Mouse (Mus musculus): ENCODE results near the gene Gm20431. TPM values are rescaled to one million over a fixed set of nuclear protein-coding genes. Genes with fewer than 3 reads are reported as not detected.

Gm20431 gene
- total RNA-seq, 1 experiment = 21.9 TPM

- Histone ChIP-seq H3K9me3 (ENCODE audit: control insufficient read depth, insufficient read depth, low read depth, low read length) (0 out of 2 replicates have a peak, but pooled peaks cover 1% of the 10 kb centered on the region), H3K4me3 (ENCODE audit: insufficient read depth in 1 of 2, low read depth in 1 of 2, low read length in 2 of 2, poor library complexity in 1 of 2, severe bottlenecking in 1 of 2) (no peak overlapping the region), H3K4me1 (ENCODE audit: control insufficient read depth in 2 of 2, insufficient read depth in 2 of 2, low read length in 2 of 2, poor library complexity in 1 of 2) (peaks cover 0 to 2% of the 10 kb centered on the region in 2 experiments; a peak in 1 of 4 replicates), H3K9ac (ENCODE audit: insufficient read depth, low read depth, low read length, poor library complexity, severe bottlenecking) (no peak overlapping the region), H3K27ac (ENCODE audit: insufficient read depth, low read depth, low read length, poor library complexity, severe bottlenecking) (no peak overlapping the region), H3K36me3 (ENCODE audit: control insufficient read depth, insufficient read depth, low read length, poor library complexity, severe bottlenecking) (no peaks in the 10 kb centered on the region; the same call in 1 of the 2 replicates)
- TF ChIP-seq HCFC1 (IDR thresholded peaks at IDR 0.05; ENCODE audit: borderline replicate concordance, insufficient read depth, low read length) (no peak), ZC3H11A (IDR thresholded peaks at IDR 0.05; ENCODE audit: borderline replicate concordance, low read depth, low read length) (no peak), ZNF384 (IDR thresholded peaks at IDR 0.05; ENCODE audit: low read depth, low read length) (no peak), MAFK (IDR thresholded peaks at IDR 0.05; ENCODE audit: insufficient read depth, low read depth, low read length) (no peak), CHD2 (IDR thresholded peaks at IDR 0.05; ENCODE audit: low read depth, low read length) (no peak)
- in situ Hi-C loops (cut with MboI; ENCODE audit: low sequenced_read_pairs in 2 of 2, unreplicated experiment in 2 of 2) = no loop called here
- DNase-seq (ENCODE audit: low read depth, low spot score) = no peak
These were observed 32.9 kb upstream of the Gm20431 start for GRCm38 (mm10) chr2:167694244-167694643.

GRCm38 (mm10) chr2:167693540-167693939 is 32.2 kb upstream of the Gm20431 start:
- H3K9ac ChIP-seq (ENCODE audit: insufficient read depth, low read depth, low read length, poor library complexity, severe bottlenecking) = no peak overlapping the region
- no peak for DNase-seq (ENCODE audit: low read depth, low spot score)

DNA sequence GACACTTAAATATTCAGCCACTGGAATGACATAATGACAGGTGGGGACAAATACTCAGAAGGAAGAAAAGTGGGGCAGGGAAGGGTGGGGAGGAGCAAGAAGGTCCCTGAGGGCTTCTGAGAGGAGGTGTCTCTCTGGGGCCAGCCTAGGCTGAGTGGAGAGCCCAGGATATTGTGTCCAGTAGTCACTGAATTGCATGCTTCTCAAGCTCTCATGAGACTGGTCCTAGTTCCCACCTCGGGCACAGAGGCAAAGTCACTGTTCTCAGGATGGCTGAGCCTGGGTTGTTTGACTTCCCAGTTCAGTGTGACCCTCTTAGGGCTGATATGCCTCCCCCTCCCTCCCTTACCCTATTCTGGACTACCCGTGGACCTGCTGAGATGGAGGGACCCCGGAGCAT is 31.5 kb upstream of the Gm20431 start:
- peaks cover 0 to 6% of the 10 kb centered on the region in 2 experiments; a peak in 1 of 4 replicates for H3K4me1 ChIP-seq (ENCODE audit: control insufficient read depth in 2 of 2, insufficient read depth in 2 of 2, low read length in 2 of 2, poor library complexity in 1 of 2)
- no peak overlapping the region for H3K4me3 ChIP-seq (ENCODE audit: insufficient read depth in 1 of 2, low read depth in 1 of 2, low read length in 2 of 2, poor library complexity in 1 of 2, severe bottlenecking in 1 of 2)
- 0 out of 2 replicates have a peak, but pooled peaks cover 1% of the 10 kb centered on the region for H3K9me3 ChIP-seq (ENCODE audit: control insufficient read depth, insufficient read depth, low read depth, low read length)
- H3K9ac ChIP-seq (ENCODE audit: insufficient read depth, low read depth, low read length, poor library complexity, severe bottlenecking) = no peak overlapping the region
- in situ Hi-C loops (cut with MboI; ENCODE audit: low sequenced_read_pairs in 2 of 2, unreplicated experiment in 2 of 2) = no loop called here
- no peak for DNase-seq (ENCODE audit: low read depth, low spot score)
- no peaks in the 10 kb centered on the region; the same call in 1 of the 2 replicates for H3K36me3 ChIP-seq (ENCODE audit: control insufficient read depth, insufficient read depth, low read length, poor library complexity, severe bottlenecking)
- H3K27ac ChIP-seq (ENCODE audit: insufficient read depth, low read depth, low read length, poor library complexity, severe bottlenecking) = no peak overlapping the region
- no peak for TF ChIP-seq ZC3H11A (IDR thresholded peaks at IDR 0.05; ENCODE audit: borderline replicate concordance, low read depth, low read length)
- no peak for TF ChIP-seq CHD2 (IDR thresholded peaks at IDR 0.05; ENCODE audit: low read depth, low read length)
- TF ChIP-seq MAFK (IDR thresholded peaks at IDR 0.05; ENCODE audit: insufficient read depth, low read depth, low read length) = no peak
- TF ChIP-seq ZNF384 (IDR thresholded peaks at IDR 0.05; ENCODE audit: low read depth, low read length) = no peak

More at GRCm38 (mm10) chr2:167693540-167693939, 32.2 kb upstream of the Gm20431 start:
- TF ChIP-seq CHD2 (IDR thresholded peaks at IDR 0.05; ENCODE audit: low read depth, low read length) = no peak
- TF ChIP-seq HCFC1 (IDR thresholded peaks at IDR 0.05; ENCODE audit: borderline replicate concordance, insufficient read depth, low read length) = no peak
- no peak for TF ChIP-seq ZC3H11A (IDR thresholded peaks at IDR 0.05; ENCODE audit: borderline replicate concordance, low read depth, low read length)
- no peak for TF ChIP-seq MAFK (IDR thresholded peaks at IDR 0.05; ENCODE audit: insufficient read depth, low read depth, low read length)
- no peak for TF ChIP-seq ZNF384 (IDR thresholded peaks at IDR 0.05; ENCODE audit: low read depth, low read length)
- in situ Hi-C loops (cut with MboI; ENCODE audit: low sequenced_read_pairs in 2 of 2, unreplicated experiment in 2 of 2) = no loop called here
- no peaks in the 10 kb centered on the region; the same call in 1 of the 2 replicates for H3K36me3 ChIP-seq (ENCODE audit: control insufficient read depth, insufficient read depth, low read length, poor library complexity, severe bottlenecking)
- H3K4me3 ChIP-seq (ENCODE audit: insufficient read depth in 1 of 2, low read depth in 1 of 2, low read length in 2 of 2, poor library complexity in 1 of 2, severe bottlenecking in 1 of 2) = no peak overlapping the region
- peaks cover 0 to 2% of the 10 kb centered on the region in 2 experiments; a peak in 1 of 4 replicates for H3K4me1 ChIP-seq (ENCODE audit: control insufficient read depth in 2 of 2, insufficient read depth in 2 of 2, low read length in 2 of 2, poor library complexity in 1 of 2)
- H3K27ac ChIP-seq (ENCODE audit: insufficient read depth, low read depth, low read length, poor library complexity, severe bottlenecking) = no peak overlapping the region
- 0 out of 2 replicates have a peak, but pooled peaks cover 1% of the 10 kb centered on the region for H3K9me3 ChIP-seq (ENCODE audit: control insufficient read depth, insufficient read depth, low read depth, low read length)

DNA sequence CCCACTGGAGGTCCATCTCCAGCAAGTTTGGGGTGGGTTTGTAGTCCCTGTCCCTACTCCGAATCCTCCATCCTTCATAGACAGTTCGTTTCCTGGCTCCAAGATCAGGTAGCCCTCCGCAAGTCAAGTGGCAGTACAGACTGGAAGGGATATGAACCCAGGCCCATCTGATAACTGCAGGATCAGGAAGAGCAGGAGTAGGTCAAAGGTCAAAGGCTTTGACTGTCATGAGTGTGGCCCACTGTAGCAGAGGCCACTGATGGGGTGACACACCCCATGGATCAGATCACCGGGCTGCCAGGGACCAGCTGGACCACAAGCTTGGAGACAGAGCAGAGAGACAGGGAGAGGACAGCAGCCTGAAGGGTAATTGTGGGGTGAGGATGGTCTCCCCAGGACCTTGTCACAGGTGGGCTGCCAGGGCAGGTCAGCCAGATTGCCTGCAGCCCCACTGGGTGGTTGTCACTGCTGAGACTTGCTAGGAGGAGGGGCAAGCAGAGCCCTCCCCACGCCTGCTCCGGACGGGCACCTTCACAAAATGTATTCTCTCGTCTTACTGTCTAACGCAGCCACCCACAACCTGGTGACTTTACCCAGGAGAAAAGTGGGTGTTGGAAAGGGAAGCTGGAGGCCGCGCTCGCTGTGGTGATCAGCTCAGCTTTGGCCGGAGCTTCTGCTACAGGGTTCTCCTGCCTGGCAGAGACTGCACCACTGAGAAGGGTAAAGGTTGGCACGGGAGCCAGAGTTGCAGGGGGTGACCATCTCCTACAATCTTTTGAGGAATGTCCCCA is 30.8 kb upstream of the Gm20431 start:
- no peaks in the 10 kb centered on the region; the same call in 1 of the 2 replicates for H3K36me3 ChIP-seq (ENCODE audit: control insufficient read depth, insufficient read depth, low read length, poor library complexity, severe bottlenecking)
- no peak overlapping the region for H3K4me3 ChIP-seq (ENCODE audit: insufficient read depth in 1 of 2, low read depth in 1 of 2, low read length in 2 of 2, poor library complexity in 1 of 2, severe bottlenecking in 1 of 2)
- in situ Hi-C loops (cut with MboI; ENCODE audit: low sequenced_read_pairs in 2 of 2, unreplicated experiment in 2 of 2) = no loop called here
- peaks cover 0 to 11% of the 10 kb centered on the region in 2 experiments; a peak in 1 of 4 replicates for H3K4me1 ChIP-seq (ENCODE audit: control insufficient read depth in 2 of 2, insufficient read depth in 2 of 2, low read length in 2 of 2, poor library complexity in 1 of 2)
- DNase-seq (ENCODE audit: low read depth, low spot score) = no peak
- TF ChIP-seq MAFK (IDR thresholded peaks at IDR 0.05; ENCODE audit: insufficient read depth, low read depth, low read length) = no peak
- TF ChIP-seq ZNF384 (IDR thresholded peaks at IDR 0.05; ENCODE audit: low read depth, low read length) = no peak
- TF ChIP-seq HCFC1 (IDR thresholded peaks at IDR 0.05; ENCODE audit: borderline replicate concordance, insufficient read depth, low read length) = no peak
- no peak for TF ChIP-seq CHD2 (IDR thresholded peaks at IDR 0.05; ENCODE audit: low read depth, low read length)
- no peak for TF ChIP-seq ZC3H11A (IDR thresholded peaks at IDR 0.05; ENCODE audit: borderline replicate concordance, low read depth, low read length)
- H3K9me3 ChIP-seq (ENCODE audit: control insufficient read depth, insufficient read depth, low read depth, low read length) = 0 out of 2 replicates have a peak, but pooled peaks cover 1% of the 10 kb centered on the region
- H3K9ac ChIP-seq (ENCODE audit: insufficient read depth, low read depth, low read length, poor library complexity, severe bottlenecking) = no peak overlapping the region
- H3K27ac ChIP-seq (ENCODE audit: insufficient read depth, low read depth, low read length, poor library complexity, severe bottlenecking) = no peak overlapping the region

All from ES-E14 (cell line).